Mouse (Mus musculus): Measurements from ENCODE around the gene Vax2. TPM values are rescaled to one million over a fixed set of nuclear protein-coding genes. Genes with fewer than 3 reads are reported as not detected.
A peak's percentile ranks its signal among the peaks of the same experiment; 100 is the strongest.

Vax2 gene
- polyA plus RNA-seq, 1 experiment from 2014 or later = not detected

- H3K4me3 ChIP-seq (ENCODE audit: low read depth, low read length) = peak within 1 kb of the TSS; percentile 29
- no peak within 1 kb of the TSS for H3K27ac ChIP-seq (ENCODE audit: low read length)
- peak within 1 kb of the TSS; percentile 25; the same call in 1 of the 2 replicates for H3K9ac ChIP-seq (replicated peaks; ENCODE audit: low read depth, low read length)
- H3K4me2 ChIP-seq (replicated peaks; ENCODE audit: low read depth, low read length) = peak within 1 kb of the TSS; percentile 66
- peaks cover 33% of the 10 kb centered on the region for H3K27me3 ChIP-seq (ENCODE audit: control insufficient read depth, insufficient read depth, low read length)
- no peak for ATAC-seq (ENCODE audit: insufficient number of reproducible peaks, insufficient read depth, low FRiP score, low read depth)
- H3K9me3 ChIP-seq (ENCODE audit: control insufficient read depth, low read depth, low read length) = no peaks in the 10 kb centered on the region
- H3K4me1 ChIP-seq (ENCODE audit: control insufficient read depth, insufficient read depth, low read length) = peaks cover 5% of the 10 kb centered on the region; the same call in 1 of the 2 replicates
- WGBS = 25% methylated on average over 6 of the region's 6 CpGs
- no peaks in the 10 kb centered on the region for H3K36me3 ChIP-seq (ENCODE audit: control insufficient read depth, insufficient read depth, low read length)
Observed at GRCm38 (mm10) chr6:83762344-83762743, 51.3 kb downstream of the Vax2 start, which contains the start of gene Ankrd53. Ankrd53 (plus strand) TSS chr6:83762644.

GRCm38 (mm10) chr6:83762880-83763431 is 51.9 kb downstream of the Vax2 start:
- Histone ChIP-seq H3K27ac (ENCODE audit: low read length) (no peak overlapping the region), H3K27me3 (ENCODE audit: control insufficient read depth, insufficient read depth, low read length) (peaks cover 27% of the 10 kb centered on the region)
- WGBS = 1% methylated on average over 35 of the region's 35 CpGs

GRCm38 (mm10) chr6:83766982-83767381 is 55.9 kb downstream of the Vax2 start:
- Histone ChIP-seq H3K27ac (ENCODE audit: low read length) (no peak overlapping the region), H3K36me3 (ENCODE audit: control insufficient read depth, insufficient read depth, low read length) (peaks cover 13% of the 10 kb centered on the region), H3K4me3 (ENCODE audit: low read depth, low read length) (no peak overlapping the region), H3K9me3 (ENCODE audit: control insufficient read depth, low read depth, low read length) (no peaks in the 10 kb centered on the region), H3K27me3 (ENCODE audit: control insufficient read depth, insufficient read depth, low read length) (peaks cover 6% of the 10 kb centered on the region), H3K4me2 (replicated peaks; ENCODE audit: low read depth, low read length) (no peak overlapping the region), H3K4me1 (ENCODE audit: control insufficient read depth, insufficient read depth, low read length) (peaks cover 5% of the 10 kb centered on the region; the same call in 1 of the 2 replicates), H3K9ac (replicated peaks; ENCODE audit: low read depth, low read length) (no peak overlapping the region)
- no peak for ATAC-seq (ENCODE audit: insufficient number of reproducible peaks, insufficient read depth, low FRiP score, low read depth)
- WGBS = 79% methylated on average over 3 of the region's 3 CpGs

More at GRCm38 (mm10) chr6:83762880-83763431, 51.9 kb downstream of the Vax2 start:
- Histone ChIP-seq H3K4me1 (ENCODE audit: control insufficient read depth, insufficient read depth, low read length) (peaks cover 5% of the 10 kb centered on the region; the same call in 1 of the 2 replicates), H3K4me3 (ENCODE audit: low read depth, low read length) (peak overlapping the region; percentile 29), H3K4me2 (replicated peaks; ENCODE audit: low read depth, low read length) (peak overlapping the region; percentile 66), H3K36me3 (ENCODE audit: control insufficient read depth, insufficient read depth, low read length) (no peaks in the 10 kb centered on the region), H3K9me3 (ENCODE audit: control insufficient read depth, low read depth, low read length) (no peaks in the 10 kb centered on the region), H3K9ac (replicated peaks; ENCODE audit: low read depth, low read length) (peak overlapping the region; percentile 25; the same call in 1 of the 2 replicates)
- ATAC-seq (ENCODE audit: insufficient number of reproducible peaks, insufficient read depth, low FRiP score, low read depth) = peak; percentile 84

GRCm38 (mm10) chr6:83768485-83768884 is 57.4 kb downstream of the Vax2 start:
- Histone ChIP-seq H3K36me3 (ENCODE audit: control insufficient read depth, insufficient read depth, low read length) (peaks cover 13% of the 10 kb centered on the region), H3K27ac (ENCODE audit: low read length) (no peak overlapping the region)
- WGBS = 80% methylated on average over 5 of the region's 5 CpGs

GRCm38 (mm10) chr6:83774126-83774525 is 63.1 kb downstream of the Vax2 start:
- Histone ChIP-seq H3K4me3 (ENCODE audit: low read depth, low read length) (peak overlapping the region; percentile 85), H3K9ac (replicated peaks; ENCODE audit: low read depth, low read length) (peak overlapping the region; percentile 90; the same call in 1 of the 2 replicates), H3K27me3 (ENCODE audit: control insufficient read depth, insufficient read depth, low read length) (no peaks in the 10 kb centered on the region), H3K4me1 (ENCODE audit: control insufficient read depth, insufficient read depth, low read length) (peaks cover 15% of the 10 kb centered on the region; the same call in 1 of the 2 replicates), H3K9me3 (ENCODE audit: control insufficient read depth, low read depth, low read length) (no peaks in the 10 kb centered on the region), H3K4me2 (replicated peaks; ENCODE audit: low read depth, low read length) (peak overlapping the region; percentile 78), H3K27ac (ENCODE audit: low read length) (no peak overlapping the region), H3K36me3 (ENCODE audit: control insufficient read depth, insufficient read depth, low read length) (peaks cover 13% of the 10 kb centered on the region)
- 55% methylated on average over 9 of the region's 9 CpGs for WGBS
- no peak for ATAC-seq (ENCODE audit: insufficient number of reproducible peaks, insufficient read depth, low FRiP score, low read depth)

More at GRCm38 (mm10) chr6:83768485-83768884, 57.4 kb downstream of the Vax2 start:
- Histone ChIP-seq H3K9me3 (ENCODE audit: control insufficient read depth, low read depth, low read length) (no peaks in the 10 kb centered on the region), H3K27me3 (ENCODE audit: control insufficient read depth, insufficient read depth, low read length) (no peaks in the 10 kb centered on the region), H3K4me2 (replicated peaks; ENCODE audit: low read depth, low read length) (no peak overlapping the region), H3K9ac (replicated peaks; ENCODE audit: low read depth, low read length) (no peak overlapping the region), H3K4me3 (ENCODE audit: low read depth, low read length) (no peak overlapping the region), H3K4me1 (ENCODE audit: control insufficient read depth, insufficient read depth, low read length) (no peaks in the 10 kb centered on the region)
- no peak for ATAC-seq (ENCODE audit: insufficient number of reproducible peaks, insufficient read depth, low FRiP score, low read depth)

- H3K4me1 ChIP-seq (ENCODE audit: control insufficient read depth, insufficient read depth, low read length) = peaks cover 15% of the 10 kb centered on the region; the same call in 1 of the 2 replicates
- H3K4me3 ChIP-seq (ENCODE audit: low read depth, low read length) = peak overlapping the region; percentile 85
- H3K27ac ChIP-seq (ENCODE audit: low read length) = peak overlapping the region; percentile 88
- WGBS = 1% methylated on average over 14 of the region's 14 CpGs
- H3K27me3 ChIP-seq (ENCODE audit: control insufficient read depth, insufficient read depth, low read length) = no peaks in the 10 kb centered on the region
- peak; percentile 31 for ATAC-seq (ENCODE audit: insufficient number of reproducible peaks, insufficient read depth, low FRiP score, low read depth)
- H3K9ac ChIP-seq (replicated peaks; ENCODE audit: low read depth, low read length) = peak overlapping the region; percentile 90
- peak overlapping the region; percentile 78 for H3K4me2 ChIP-seq (replicated peaks; ENCODE audit: low read depth, low read length)
- H3K9me3 ChIP-seq (ENCODE audit: control insufficient read depth, low read depth, low read length) = no peaks in the 10 kb centered on the region
- peaks cover 11% of the 10 kb centered on the region for H3K36me3 ChIP-seq (ENCODE audit: control insufficient read depth, insufficient read depth, low read length)
Observed at GRCm38 (mm10) chr6:83774781-83775563, 63.9 kb downstream of the Vax2 start.

GRCm38 (mm10) chr6:83775638-83776293 is 64.7 kb downstream of the Vax2 start, which contains the start of gene Tex261:
Tex261 (minus strand) TSS chr6:83775813.
- Histone ChIP-seq H3K4me1 (ENCODE audit: control insufficient read depth, insufficient read depth, low read length) (peaks cover 15% of the 10 kb centered on the region; the same call in 1 of the 2 replicates), H3K4me2 (replicated peaks; ENCODE audit: low read depth, low read length) (peak within 1 kb of the TSS; percentile 78), H3K9ac (replicated peaks; ENCODE audit: low read depth, low read length) (peak within 1 kb of the TSS; percentile 90), H3K36me3 (ENCODE audit: control insufficient read depth, insufficient read depth, low read length) (peaks cover 9% of the 10 kb centered on the region; the same call in 1 of the 2 replicates), H3K4me3 (ENCODE audit: low read depth, low read length) (peak within 1 kb of the TSS; percentile 85), H3K9me3 (ENCODE audit: control insufficient read depth, low read depth, low read length) (no peaks in the 10 kb centered on the region), H3K27ac (ENCODE audit: low read length) (peak within 1 kb of the TSS; percentile 88), H3K27me3 (ENCODE audit: control insufficient read depth, insufficient read depth, low read length) (no peaks in the 10 kb centered on the region)
- ATAC-seq (ENCODE audit: insufficient number of reproducible peaks, insufficient read depth, low FRiP score, low read depth) = peak; percentile 92
- under 1% methylated on average over 45 of the region's 45 CpGs for WGBS

- Histone ChIP-seq H3K9ac (replicated peaks; ENCODE audit: low read depth, low read length) (no peak overlapping the region), H3K36me3 (ENCODE audit: control insufficient read depth, insufficient read depth, low read length) (no peaks in the 10 kb centered on the region), H3K4me1 (ENCODE audit: control insufficient read depth, insufficient read depth, low read length) (peaks cover 15% of the 10 kb centered on the region; the same call in 1 of the 2 replicates), H3K27me3 (ENCODE audit: control insufficient read depth, insufficient read depth, low read length) (no peaks in the 10 kb centered on the region), H3K27ac (ENCODE audit: low read length) (no peak overlapping the region), H3K4me3 (ENCODE audit: low read depth, low read length) (no peak overlapping the region), H3K4me2 (replicated peaks; ENCODE audit: low read depth, low read length) (no peak overlapping the region), H3K9me3 (ENCODE audit: control insufficient read depth, low read depth, low read length) (no peaks in the 10 kb centered on the region)
- 68% methylated on average over 7 of the region's 7 CpGs for WGBS
- no peak for ATAC-seq (ENCODE audit: insufficient number of reproducible peaks, insufficient read depth, low FRiP score, low read depth)
Observed at GRCm38 (mm10) chr6:83778306-83778705, 67.2 kb downstream of the Vax2 start.
